In the genomic region with DNA sequence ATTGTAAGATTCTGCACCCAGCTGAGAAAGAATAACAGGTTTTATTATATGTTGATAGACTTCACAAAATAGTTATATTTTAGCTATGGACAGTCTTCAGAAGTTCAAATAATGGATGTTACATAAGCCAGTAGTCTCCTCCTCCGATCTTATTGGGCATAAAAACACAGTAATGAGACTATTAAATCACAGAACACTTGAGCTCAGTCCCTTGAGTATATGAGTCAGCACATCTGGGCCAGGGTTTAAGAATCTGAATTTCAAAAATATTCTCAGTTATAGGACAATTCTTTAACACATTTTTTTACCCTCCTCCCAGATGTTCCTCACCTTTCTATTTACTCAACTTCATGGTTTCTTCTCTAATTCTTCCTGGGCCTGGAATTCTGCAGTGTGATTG, we compare ENCODE assay signal across 19 mouse cellular contexts.
"Had no signal": no experiment of that assay in that cellular context is flagged by ENCODE, and none has a peak within 500 bp of the region (broad histone marks: within the 10 kb centered on the region; RNA-seq: fewer than 3 reads in every experiment).

No protein-coding gene starts in this region.

- H3K27ac ChIP-seq: midbrain, embryonic 10.5 days; midbrain, embryonic 12.5 days; neural tube, embryonic 13.5 days; stomach, embryonic 15.5 days; stomach, postnatal 0 days had no signal

- H3K27me3 ChIP-seq: midbrain, embryonic 12.5 days; neural tube, embryonic 13.5 days; stomach, embryonic 15.5 days had no signal

- H3K4me1 ChIP-seq: midbrain, embryonic 10.5 days; midbrain, embryonic 12.5 days; neural tube, embryonic 13.5 days; stomach, embryonic 15.5 days had no signal

- H3K36me3 ChIP-seq: midbrain, embryonic 10.5 days; midbrain, embryonic 12.5 days; neural tube, embryonic 13.5 days; stomach, embryonic 15.5 days had no signal

- DNase-seq: lung, adult 18-20 months; lung, embryonic 14.5 days; lung, postnatal 10 days; lung, postnatal 4 days; midbrain, embryonic 14.5 days; retina, postnatal 1 day; right cerebral cortex, adult 18-20 months; right cerebral cortex, postnatal 25 days; right cerebral cortex, postnatal 4 days; thymus, adult 2 months; thymus, postnatal 25 days; thymus, postnatal 4 days had no signal

- H3K4me3 ChIP-seq: midbrain, embryonic 10.5 days; midbrain, embryonic 12.5 days; myocyte; neural tube, embryonic 13.5 days; stomach, embryonic 15.5 days had no signal

- H3K9ac ChIP-seq: lung, embryonic 14.5 days; midbrain, embryonic 12.5 days; neural tube, embryonic 13.5 days; stomach, embryonic 15.5 days had no signal

- ATAC-seq: midbrain, embryonic 16.5 days had no signal

- H3K4me2 ChIP-seq: lung, embryonic 14.5 days; midbrain, embryonic 12.5 days; neural tube, embryonic 13.5 days; stomach, embryonic 15.5 days had no signal

- H3K9me3 ChIP-seq: midbrain, embryonic 10.5 days; midbrain, embryonic 12.5 days; neural tube, embryonic 13.5 days; stomach, embryonic 15.5 days had no signal
